Mouse (Mus musculus) mouse trophoblast stem cell (cell line): ENCODE results near the gene Vash1.

Experiments used
- in situ Hi-C, 2 experiments: fragments of 300-500 bp; cut with MseI, MboI; formaldehyde crosslinking; loops; 2 replicates in 1 of 2; 3 replicates in 1 of 2; pipeline ENCODE4 v1.15.1; 2025

Gene Vash1

GRCm38 (mm10) chr12:86678591-86679545, at the start of gene Vash1:
Gene Vash1, plus strand, starts transcription at chr12:86678700.
- in situ Hi-C loops = no loop called here

DNA sequence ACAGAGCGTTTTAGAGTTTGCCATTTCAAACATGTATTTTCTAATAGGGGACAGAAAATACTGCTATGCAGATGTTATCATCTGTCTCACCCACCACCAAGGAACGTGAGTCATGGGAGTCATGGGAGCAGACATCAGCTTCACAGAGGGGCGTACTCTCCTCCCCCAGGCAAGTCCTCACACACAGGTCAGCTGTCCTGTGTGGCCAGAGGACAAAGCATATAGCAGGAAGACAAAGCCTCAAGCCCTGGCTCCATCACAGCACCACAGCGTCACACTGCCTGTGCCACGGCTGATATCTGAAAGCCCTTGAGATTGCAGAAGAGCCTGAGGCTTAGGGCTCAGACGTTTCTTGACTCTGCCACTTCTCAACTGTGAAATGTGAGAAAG, 49.7 kb upstream of the Vash1 start:
- in situ Hi-C loops = no loop called here

DNA sequence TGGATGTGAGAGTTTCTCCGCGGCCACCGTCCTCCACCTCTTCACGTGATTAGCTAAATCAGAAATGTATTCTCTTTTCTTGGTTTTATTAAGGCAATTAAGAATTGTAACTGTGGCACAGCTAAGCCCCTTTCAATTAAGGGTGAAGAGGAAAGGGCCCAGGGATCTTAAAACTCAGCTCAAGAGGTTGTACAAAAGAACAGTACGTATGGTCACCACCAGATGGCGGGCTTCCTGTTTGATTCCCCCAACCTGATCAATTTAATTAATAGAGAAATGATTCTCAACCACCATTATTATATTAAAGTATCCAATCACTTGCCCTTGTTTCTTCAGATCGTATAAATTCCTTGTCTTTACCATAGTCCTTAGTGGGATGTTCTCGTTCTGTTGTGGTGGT, 36.7 kb upstream of the Vash1 start:
- in situ Hi-C loops = no loop called here

- in situ Hi-C loops = no loop called here
Observed at GRCm38 (mm10) chr12:86644512-86645273, 33.8 kb upstream of the Vash1 start.

DNA sequence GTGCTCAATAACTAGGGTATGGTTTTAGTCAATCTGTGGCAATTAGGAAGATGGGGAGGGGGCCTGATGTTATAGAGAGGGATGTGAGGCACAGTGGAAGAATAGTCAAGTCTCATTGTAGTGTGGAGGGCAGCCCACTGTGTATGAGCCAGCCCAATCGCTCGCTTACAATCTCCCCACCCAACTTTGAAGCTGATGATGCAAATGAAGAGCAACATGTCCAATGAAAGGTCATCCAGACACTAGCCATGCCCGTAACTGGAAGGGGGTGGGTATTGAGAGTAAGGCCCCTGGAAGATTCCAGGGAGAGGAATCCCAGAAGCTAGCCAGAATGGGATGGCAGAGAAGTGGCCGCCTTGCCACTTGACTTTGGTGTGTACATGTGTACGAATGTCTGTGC, 33.0 kb upstream of the Vash1 start:
- in situ Hi-C loops = no loop called here

DNA sequence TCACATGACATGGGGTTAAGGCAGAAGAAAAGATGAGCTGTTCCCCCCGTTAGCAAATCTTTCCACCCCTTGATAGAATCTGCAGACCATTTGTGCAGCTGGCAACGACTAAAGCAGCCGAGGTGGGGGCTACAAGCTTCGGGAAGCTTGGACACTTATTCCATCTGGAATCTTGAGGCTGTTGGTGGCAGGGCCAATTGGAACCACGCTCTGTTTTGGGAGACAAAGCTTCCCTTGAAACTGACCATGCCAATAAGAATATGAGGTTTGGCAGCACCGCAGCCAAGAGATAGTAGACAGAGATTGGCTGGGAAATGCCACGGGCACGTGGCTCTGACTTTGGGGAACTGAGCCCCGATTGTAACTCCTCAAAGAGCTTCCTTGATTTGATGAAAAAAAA, 31.7 kb upstream of the Vash1 start:
- in situ Hi-C loops = no loop called here

GRCm38 (mm10) chr12:86647279-86647678, 31.2 kb upstream of the Vash1 start:
- in situ Hi-C loops = no loop called here

GRCm38 (mm10) chr12:86647736-86648135, 30.8 kb upstream of the Vash1 start:
- in situ Hi-C loops = no loop called here

DNA sequence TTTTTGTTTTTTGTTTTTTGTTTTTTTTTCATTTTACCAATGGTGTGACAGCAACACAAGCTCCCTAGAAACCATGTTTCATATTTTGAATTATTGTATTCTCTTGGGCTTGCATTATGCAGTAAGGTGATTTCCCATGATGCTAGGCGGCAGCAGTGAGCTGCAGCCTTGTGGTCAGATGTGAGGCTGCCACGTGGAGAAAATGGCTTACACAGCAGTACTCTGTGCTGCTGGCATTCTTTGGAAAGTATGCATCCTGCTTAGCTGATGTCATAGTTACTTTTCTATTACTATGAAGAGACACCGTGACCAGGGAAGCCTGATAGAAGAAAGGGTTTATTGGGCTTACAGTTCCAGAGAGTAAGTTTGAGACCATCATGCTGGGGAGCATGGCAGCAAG, 30.0 kb upstream of the Vash1 start:
- in situ Hi-C loops = no loop called here

- in situ Hi-C loops = no loop called here
Observed at GRCm38 (mm10) chr12:86651301-86651860, 27.1 kb upstream of the Vash1 start.

GRCm38 (mm10) chr12:86652570-86653041, 25.9 kb upstream of the Vash1 start:
- in situ Hi-C loops = no loop called here

GRCm38 (mm10) chr12:86659447-86659968, 19.0 kb upstream of the Vash1 start:
- in situ Hi-C loops = no loop called here

- in situ Hi-C loops = no loop called here
Observed at GRCm38 (mm10) chr12:86660466-86660865, 18.0 kb upstream of the Vash1 start.

GRCm38 (mm10) chr12:86665656-86666055, 12.8 kb upstream of the Vash1 start:
- in situ Hi-C loops = no loop called here

DNA sequence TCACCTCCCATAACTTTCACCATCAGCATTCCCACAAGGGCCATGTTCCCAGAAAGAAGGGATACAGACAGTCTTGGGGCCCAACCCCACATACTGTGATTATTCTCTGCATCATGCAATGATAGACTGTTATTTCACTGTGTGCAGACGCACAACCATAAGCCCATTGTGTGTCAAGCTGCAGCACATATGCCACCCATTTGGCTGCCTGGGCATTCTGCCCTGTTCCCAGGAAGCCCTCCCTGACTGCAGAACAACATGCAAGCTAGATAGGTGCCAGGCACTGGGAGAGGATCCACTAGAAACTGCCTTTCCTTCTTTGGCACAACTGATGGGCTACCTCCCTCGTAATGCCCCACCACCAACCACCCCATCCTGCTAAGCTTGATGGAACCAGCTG, 10.1 kb upstream of the Vash1 start:
- in situ Hi-C loops = no loop called here

DNA sequence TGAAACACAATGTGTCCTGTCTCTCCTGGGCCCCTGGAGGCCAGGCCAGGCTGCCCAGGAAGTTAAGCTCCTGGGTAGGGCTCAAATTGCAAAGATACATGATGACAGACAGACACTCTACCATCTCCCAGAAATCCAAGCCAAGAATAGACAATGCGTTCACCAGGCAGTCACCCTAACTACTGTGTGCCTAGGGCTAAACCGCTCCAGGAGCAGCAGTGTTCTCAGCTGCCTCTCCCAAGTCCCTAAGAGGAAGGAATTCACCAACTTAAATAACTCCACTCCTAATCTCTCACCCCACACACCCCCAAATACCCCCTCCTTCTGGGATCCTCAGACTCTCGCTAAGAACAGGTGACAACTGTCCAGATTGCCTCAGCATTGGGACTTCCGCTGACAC, 6.4 kb upstream of the Vash1 start:
- in situ Hi-C loops = no loop called here

DNA sequence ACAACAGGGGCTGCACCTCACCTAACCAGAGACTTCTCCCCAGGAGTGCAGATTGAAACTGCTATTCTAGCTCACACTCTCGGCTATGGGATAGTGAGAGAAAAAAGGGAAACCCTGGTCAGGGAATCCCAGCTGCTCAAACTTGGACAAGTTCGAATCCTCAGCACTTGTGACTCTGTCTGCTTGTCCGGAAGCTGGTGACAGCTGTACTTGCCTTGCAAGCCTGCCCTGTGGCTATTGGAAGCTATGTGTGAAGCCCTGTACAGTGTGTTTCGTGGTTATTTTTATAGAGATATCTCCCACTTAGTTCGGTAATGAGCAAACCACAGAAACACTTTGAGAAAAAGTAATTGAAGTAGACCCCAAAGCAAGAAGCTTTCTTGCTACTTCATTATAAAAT, 6.0 kb upstream of the Vash1 start:
- in situ Hi-C loops = no loop called here

DNA sequence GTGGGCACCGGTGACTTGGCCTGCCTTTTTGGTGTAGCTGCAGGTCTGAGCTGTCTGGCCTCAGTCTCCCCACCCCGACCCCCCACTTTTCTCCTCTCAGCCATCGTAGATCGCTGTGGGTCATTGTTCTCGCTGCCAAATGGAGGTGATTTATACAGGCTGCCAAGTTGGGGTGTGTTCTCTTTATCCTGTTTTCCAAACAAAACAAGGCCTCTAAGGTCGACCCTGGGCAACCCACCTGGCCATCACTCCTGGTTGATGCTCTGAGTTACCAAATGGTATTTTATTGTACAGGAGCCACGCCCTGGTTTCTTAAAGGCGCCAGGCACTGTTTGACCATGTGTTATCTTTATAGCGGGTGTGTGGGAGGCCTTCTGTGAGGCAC, 1.0 kb downstream of the Vash1 start:
- in situ Hi-C loops = no loop called here

- in situ Hi-C loops = no loop called here
Observed at GRCm38 (mm10) chr12:86679991-86680491, 1.5 kb downstream of the Vash1 start.

GRCm38 (mm10) chr12:86680591-86681193, 2.2 kb downstream of the Vash1 start:
- in situ Hi-C loops = no loop called here

DNA sequence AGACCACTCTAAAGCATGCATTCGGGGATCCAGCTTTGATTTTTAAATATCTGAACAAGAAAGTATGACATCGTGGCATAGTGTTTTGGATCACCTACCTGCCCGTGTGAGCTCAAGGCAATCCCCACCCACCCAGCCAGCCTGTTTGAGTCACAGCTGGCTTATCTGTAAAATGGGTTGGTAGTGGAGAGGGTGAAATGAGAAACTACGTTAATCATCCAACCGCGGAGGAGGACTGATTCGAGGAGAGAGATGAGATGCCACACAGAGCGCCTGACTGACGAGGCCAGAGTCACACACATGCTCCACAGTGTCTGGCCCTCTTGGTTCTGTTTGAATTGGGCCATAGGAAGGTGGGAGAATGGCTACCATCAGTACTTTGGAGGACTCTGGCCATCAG, 3.1 kb downstream of the Vash1 start:
- in situ Hi-C loops = no loop called here

GRCm38 (mm10) chr12:86682178-86682577, 3.7 kb downstream of the Vash1 start:
- in situ Hi-C loops = no loop called here
